Mouse (Mus musculus) kidney, postnatal 14 days (tissue): ENCODE data around the gene Uqcc1.
"Not testable (repeated sequence)": the region's sequence is repeated elsewhere in the genome, so short reads cannot be mapped to it uniquely, and the experiment has no call there.

ENCODE experiments used
- DNase-seq: peaks from one replicate; pipeline ENCODE4 v3.0.0; 2022; ENCODE audit warnings: mixed read lengths

Uqcc1 gene

GRCm38 (mm10) chr2:155852536-155852935 is 77.6 kb downstream of the Uqcc1 start:
- no peak for DNase-seq

GRCm38 (mm10) chr2:155850120-155850519 is 80.0 kb downstream of the Uqcc1 start:
- DNase-seq = no peak

GRCm38 (mm10) chr2:155849464-155849863 is 80.6 kb downstream of the Uqcc1 start:
- no peak for DNase-seq

GRCm38 (mm10) chr2:155848291-155848690 is 81.8 kb downstream of the Uqcc1 start:
- DNase-seq = peak; percentile 84

- DNase-seq = no peak
Observed at GRCm38 (mm10) chr2:155846930-155847329, 83.2 kb downstream of the Uqcc1 start.

GRCm38 (mm10) chr2:155838961-155839360 is 91.1 kb downstream of the Uqcc1 start:
- no peak for DNase-seq

GRCm38 (mm10) chr2:155837961-155838360 is 92.1 kb downstream of the Uqcc1 start:
- DNase-seq = no peak

- DNase-seq = no peak
Observed at GRCm38 (mm10) chr2:155834732-155835131, 95.4 kb downstream of the Uqcc1 start, which contains the start of gene Fam83c. Gene Fam83c, minus strand, starts transcription at chr2:155834854.

GRCm38 (mm10) chr2:155832087-155832486 is 98.0 kb downstream of the Uqcc1 start:
- not testable (repeated sequence) for DNase-seq

GRCm38 (mm10) chr2:155831302-155831701 is 98.8 kb downstream of the Uqcc1 start:
- DNase-seq = no peak

GRCm38 (mm10) chr2:155830841-155831240 is 99.3 kb downstream of the Uqcc1 start:
- DNase-seq = no peak

GRCm38 (mm10) chr2:155826630-155827424 is 103.3 kb downstream of the Uqcc1 start, which contains the start of gene Eif6:
Gene Eif6, minus strand, starts transcription at chr2:155826925.
- peak; percentile 91 for DNase-seq

- DNase-seq = peak; percentile 40
Observed at GRCm38 (mm10) chr2:155825904-155826629, 104.0 kb downstream of the Uqcc1 start.

- DNase-seq = no peak
Observed at GRCm38 (mm10) chr2:155823722-155824121, 106.4 kb downstream of the Uqcc1 start.

GRCm38 (mm10) chr2:155820779-155821178 is 109.3 kb downstream of the Uqcc1 start:
- no peak for DNase-seq

GRCm38 (mm10) chr2:155819449-155820251 is 110.5 kb downstream of the Uqcc1 start:
- peak; percentile 75 for DNase-seq

GRCm38 (mm10) chr2:155819392-155819448 is 110.9 kb downstream of the Uqcc1 start, which contains the start of gene BC029722:
Gene BC029722, minus strand, starts transcription at chr2:155819426.
- DNase-seq = no peak

GRCm38 (mm10) chr2:155818596-155819391 is 111.3 kb downstream of the Uqcc1 start:
- peak; percentile 97 for DNase-seq

- no peak for DNase-seq
Observed at GRCm38 (mm10) chr2:155817301-155818245, 112.5 kb downstream of the Uqcc1 start.

GRCm38 (mm10) chr2:155816179-155816578 is 113.9 kb downstream of the Uqcc1 start:
- no peak for DNase-seq

GRCm38 (mm10) chr2:155814829-155815228 is 115.3 kb downstream of the Uqcc1 start:
- no peak for DNase-seq

- DNase-seq = no peak
Observed at GRCm38 (mm10) chr2:155812637-155813036, 117.5 kb downstream of the Uqcc1 start.
